Mouse (Mus musculus): Measurements from ENCODE around the gene Otogl. TPM values are rescaled to one million over a fixed set of nuclear protein-coding genes. Genes with fewer than 3 reads are reported as not detected.

Gene Otogl
- polyA plus RNA-seq, 1 experiment, result 0.10 TPM

- no peak overlapping the region for H3K4me3 ChIP-seq (ENCODE audit: insufficient read depth, low read length)
- H3K27ac ChIP-seq (ENCODE audit: insufficient read depth, low read length), result no peak overlapping the region
- no peaks in the 10 kb centered on the region for H3K4me1 ChIP-seq (ENCODE audit: control insufficient read depth, insufficient read depth, low read length)
- no peak for TF ChIP-seq CTCF (IDR thresholded peaks at IDR 0.05; ENCODE audit: extremely low read depth, insufficient read depth, low read length)
- no peak for TF ChIP-seq POLR2A (IDR thresholded peaks at IDR 0.05; ENCODE audit: extremely low read depth, insufficient read depth, low read length)
Observed at GRCm38 (mm10) chr10:107921549-107921948, 9.6 kb upstream of the Otogl start.

- no peak overlapping the region for H3K27ac ChIP-seq (ENCODE audit: insufficient read depth, low read length)
- TF ChIP-seq POLR2A (IDR thresholded peaks at IDR 0.05; ENCODE audit: extremely low read depth, insufficient read depth, low read length) (no peak), CTCF (IDR thresholded peaks at IDR 0.05; ENCODE audit: extremely low read depth, insufficient read depth, low read length) (no peak)
- H3K4me3 ChIP-seq (ENCODE audit: insufficient read depth, low read length), result no peak overlapping the region
- no peaks in the 10 kb centered on the region for H3K4me1 ChIP-seq (ENCODE audit: control insufficient read depth, insufficient read depth, low read length)
Observed at GRCm38 (mm10) chr10:107921134-107921533, 9.2 kb upstream of the Otogl start.

GRCm38 (mm10) chr10:107913013-107913412 is 1.1 kb upstream of the Otogl start:
- Histone ChIP-seq H3K4me1 (ENCODE audit: control insufficient read depth, insufficient read depth, low read length) (no peaks in the 10 kb centered on the region), H3K27ac (ENCODE audit: insufficient read depth, low read length) (no peak overlapping the region), H3K4me3 (ENCODE audit: insufficient read depth, low read length) (no peak overlapping the region)
- TF ChIP-seq CTCF (IDR thresholded peaks at IDR 0.05; ENCODE audit: extremely low read depth, insufficient read depth, low read length) (no peak), POLR2A (IDR thresholded peaks at IDR 0.05; ENCODE audit: extremely low read depth, insufficient read depth, low read length) (no peak)

- no peaks in the 10 kb centered on the region for H3K4me1 ChIP-seq (ENCODE audit: control insufficient read depth, insufficient read depth, low read length)
- H3K4me3 ChIP-seq (ENCODE audit: insufficient read depth, low read length), result no peak overlapping the region
- no peak overlapping the region for H3K27ac ChIP-seq (ENCODE audit: insufficient read depth, low read length)
- no peak for TF ChIP-seq CTCF (IDR thresholded peaks at IDR 0.05; ENCODE audit: extremely low read depth, insufficient read depth, low read length)
- no peak for TF ChIP-seq POLR2A (IDR thresholded peaks at IDR 0.05; ENCODE audit: extremely low read depth, insufficient read depth, low read length)
Observed at GRCm38 (mm10) chr10:107906453-107906852, 5.5 kb downstream of the Otogl start.

- Histone ChIP-seq H3K4me1 (ENCODE audit: control insufficient read depth, insufficient read depth, low read length) (no peaks in the 10 kb centered on the region), H3K4me3 (ENCODE audit: insufficient read depth, low read length) (no peak overlapping the region), H3K27ac (ENCODE audit: insufficient read depth, low read length) (no peak overlapping the region)
- no peak for TF ChIP-seq CTCF (IDR thresholded peaks at IDR 0.05; ENCODE audit: extremely low read depth, insufficient read depth, low read length)
- no peak for TF ChIP-seq POLR2A (IDR thresholded peaks at IDR 0.05; ENCODE audit: extremely low read depth, insufficient read depth, low read length)
Observed at GRCm38 (mm10) chr10:107905274-107906034, 6.5 kb downstream of the Otogl start.

GRCm38 (mm10) chr10:107901958-107902357 is 10.0 kb downstream of the Otogl start:
- no peak for TF ChIP-seq CTCF (IDR thresholded peaks at IDR 0.05; ENCODE audit: extremely low read depth, insufficient read depth, low read length)
- TF ChIP-seq POLR2A (IDR thresholded peaks at IDR 0.05; ENCODE audit: extremely low read depth, insufficient read depth, low read length), result no peak
- Histone ChIP-seq H3K4me3 (ENCODE audit: insufficient read depth, low read length) (no peak overlapping the region), H3K27ac (ENCODE audit: insufficient read depth, low read length) (no peak overlapping the region), H3K4me1 (ENCODE audit: control insufficient read depth, insufficient read depth, low read length) (no peaks in the 10 kb centered on the region)

GRCm38 (mm10) chr10:107901204-107901879 is 10.6 kb downstream of the Otogl start:
- Histone ChIP-seq H3K4me1 (ENCODE audit: control insufficient read depth, insufficient read depth, low read length) (no peaks in the 10 kb centered on the region), H3K4me3 (ENCODE audit: insufficient read depth, low read length) (no peak overlapping the region), H3K27ac (ENCODE audit: insufficient read depth, low read length) (no peak overlapping the region)
- TF ChIP-seq POLR2A (IDR thresholded peaks at IDR 0.05; ENCODE audit: extremely low read depth, insufficient read depth, low read length) (no peak), CTCF (IDR thresholded peaks at IDR 0.05; ENCODE audit: extremely low read depth, insufficient read depth, low read length) (no peak)

GRCm38 (mm10) chr10:107899946-107900345 is 12.0 kb downstream of the Otogl start:
- Histone ChIP-seq H3K4me1 (ENCODE audit: control insufficient read depth, insufficient read depth, low read length) (no peaks in the 10 kb centered on the region), H3K4me3 (ENCODE audit: insufficient read depth, low read length) (no peak overlapping the region), H3K27ac (ENCODE audit: insufficient read depth, low read length) (no peak overlapping the region)
- no peak for TF ChIP-seq CTCF (IDR thresholded peaks at IDR 0.05; ENCODE audit: extremely low read depth, insufficient read depth, low read length)
- TF ChIP-seq POLR2A (IDR thresholded peaks at IDR 0.05; ENCODE audit: extremely low read depth, insufficient read depth, low read length), result no peak

- H3K4me1 ChIP-seq (ENCODE audit: control insufficient read depth, insufficient read depth, low read length), result no peaks in the 10 kb centered on the region
- no peak overlapping the region for H3K27ac ChIP-seq (ENCODE audit: insufficient read depth, low read length)
- TF ChIP-seq CTCF (IDR thresholded peaks at IDR 0.05; ENCODE audit: extremely low read depth, insufficient read depth, low read length) (no peak), POLR2A (IDR thresholded peaks at IDR 0.05; ENCODE audit: extremely low read depth, insufficient read depth, low read length) (no peak)
- no peak overlapping the region for H3K4me3 ChIP-seq (ENCODE audit: insufficient read depth, low read length)
Observed at GRCm38 (mm10) chr10:107896158-107896557, 15.8 kb downstream of the Otogl start.

All from cortical plate, adult 2 months (tissue).